ENCODE assay signal across 22 mouse cellular contexts in genomic region chr14:47959366-47960280, GRCm38 (mm10).
A peak's percentile ranks its signal among the peaks of the same experiment; 100 is the strongest.
DNase-seq lines count a peak whose midpoint lies in the region; TF ChIP-seq lines count a peak whose summit lies in the region.
"Had no signal": no experiment of that assay in that cellular context is flagged by ENCODE, and none has a peak within 500 bp of the region (broad histone marks: within the 10 kb centered on the region; RNA-seq: fewer than 3 reads in every experiment).

No protein-coding gene starts in this region.

- peak overlapping the region; percentile 75 for H3K27ac ChIP-seq in gastrocnemius, adult 2 months
- peak overlapping the region; percentile 33; the same call in 1 of the 2 replicates for H3K27ac ChIP-seq in layer of hippocampus, adult 2 months
- H3K27ac ChIP-seq: embryonic facial prominence, embryonic 15.5 days; heart, embryonic 15.5 days; hindbrain, embryonic 10.5 days; limb, embryonic 12.5 days; liver, embryonic 13.5 days; midbrain, embryonic 12.5 days; neural tube, embryonic 13.5 days had no signal

- no peak for TF ChIP-seq CTCF in gastrocnemius, adult 2 months (IDR thresholded peaks at IDR 0.05)
- TF ChIP-seq CTCF in layer of hippocampus, adult 2 months (conservative IDR thresholded peaks at IDR 0.05) = no peak

- intact Hi-C loops in gastrocnemius, adult 2 months (cut with DNase I) = no loop called here
- intact Hi-C loops in gastrocnemius, postnatal 14 days (cut with DNase I; ENCODE audit: low total_unique reads) = no loop called here

- H3K4me3 ChIP-seq in gastrocnemius, adult 2 months = no peak overlapping the region
- no peak overlapping the region for H3K4me3 ChIP-seq in layer of hippocampus, adult 2 months
- H3K4me3 ChIP-seq: embryonic facial prominence, embryonic 15.5 days; heart, embryonic 15.5 days; hindbrain, embryonic 10.5 days; limb, embryonic 12.5 days; liver, embryonic 13.5 days; midbrain, embryonic 12.5 days; neural tube, embryonic 13.5 days had no signal

- peak; percentile 28 to 58 for DNase-seq in adrenal gland, adult (ENCODE audit: inconsistent age in 2 of 2, low spot score in 1 of 2)
- no peak for DNase-seq in adrenal gland, postnatal 25 days
- DNase-seq in gastrocnemius, adult 2 months = no peak
- no peak for DNase-seq in gastrocnemius, postnatal 14 days
- no peak for DNase-seq in layer of hippocampus, adult 2 months (ENCODE audit: low spot score in 2 of 2)
- DNase-seq in layer of hippocampus, postnatal 25 days (ENCODE audit: extremely low spot score in 1 of 2, low spot score in 1 of 2) = no peak
- DNase-seq in hindlimb bud, embryonic 11.5 days (ENCODE audit: extremely low spot score, low read depth, low spot score) = peak; percentile 18
- no peak for DNase-seq in ovary, adult 18-20 months (ENCODE audit: low spot score)
- DNase-seq: adrenal gland, postnatal 10 days; cerebellum, adult 9-10 months; gastrocnemius, postnatal 36 days; kidney, postnatal 10 days; layer of hippocampus, adult 9-11 months; liver, embryonic 13.5 days; right cerebral cortex, postnatal 25 days; thymus, adult 18-20 months had no signal

Comparison
In these comparisons a context has a peak if more than half of its experiments do, and no peak if none do; other contexts are left out.
1. DNase-seq: peak in adrenal gland, adult (2 of 2) and hindlimb bud, embryonic 11.5 days (single experiment); none in adrenal gland, postnatal 25 days (single experiment), gastrocnemius, adult 2 months (single experiment), gastrocnemius, postnatal 14 days (single experiment), layer of hippocampus, adult 2 months (0 of 2), layer of hippocampus, postnatal 25 days (0 of 2) and ovary, adult 18-20 months (single experiment).